Mouse (Mus musculus): ENCODE results near the gene Fam107b. TPM values are rescaled to one million over a fixed set of nuclear protein-coding genes. Genes with fewer than 3 reads are reported as not detected.

The Fam107b gene
- polyA plus RNA-seq, 1 experiment from 2014 or later = 41.2 TPM

DNA sequence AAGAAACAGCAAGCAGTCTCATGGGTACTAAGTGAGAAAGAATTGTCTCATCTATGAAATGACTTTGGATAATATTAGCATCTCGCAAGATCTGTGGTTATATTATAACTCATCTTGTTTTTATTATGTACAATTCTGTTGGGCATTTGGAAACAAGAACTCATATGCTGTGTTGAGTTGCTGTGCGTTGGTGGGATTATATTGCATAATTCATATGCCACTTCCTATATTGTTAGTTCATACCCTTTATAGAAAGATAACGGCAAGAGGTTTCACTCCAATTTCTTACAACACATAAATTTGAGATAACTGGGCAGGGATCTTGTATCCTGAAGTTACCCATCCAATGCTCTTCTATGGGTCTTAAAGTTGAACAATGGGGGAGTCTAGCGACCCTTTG, 75.5 kb downstream of the Fam107b start:
- H3K4me3 ChIP-seq (ENCODE audit: low read depth, low read length) = no peak overlapping the region
- no peak for ATAC-seq (ENCODE audit: insufficient read depth)
- H3K9me3 ChIP-seq (ENCODE audit: low read depth, low read length) = no peaks in the 10 kb centered on the region
- no peaks in the 10 kb centered on the region for H3K27me3 ChIP-seq (ENCODE audit: insufficient read depth, low read length)
- no peak overlapping the region for H3K27ac ChIP-seq (ENCODE audit: low read depth)
- H3K9ac ChIP-seq = no peak overlapping the region
- WGBS = 90% methylated on average over 4 of the region's 4 CpGs
- no peaks in the 10 kb centered on the region for H3K36me3 ChIP-seq (ENCODE audit: insufficient read depth)
- H3K4me2 ChIP-seq = no peak overlapping the region
- no peak for DNase-seq
- TF ChIP-seq CTCF (IDR thresholded peaks at IDR 0.05; ENCODE audit: low read depth) = no peak
- H3K4me1 ChIP-seq (ENCODE audit: insufficient read depth) = no peaks in the 10 kb centered on the region

DNA sequence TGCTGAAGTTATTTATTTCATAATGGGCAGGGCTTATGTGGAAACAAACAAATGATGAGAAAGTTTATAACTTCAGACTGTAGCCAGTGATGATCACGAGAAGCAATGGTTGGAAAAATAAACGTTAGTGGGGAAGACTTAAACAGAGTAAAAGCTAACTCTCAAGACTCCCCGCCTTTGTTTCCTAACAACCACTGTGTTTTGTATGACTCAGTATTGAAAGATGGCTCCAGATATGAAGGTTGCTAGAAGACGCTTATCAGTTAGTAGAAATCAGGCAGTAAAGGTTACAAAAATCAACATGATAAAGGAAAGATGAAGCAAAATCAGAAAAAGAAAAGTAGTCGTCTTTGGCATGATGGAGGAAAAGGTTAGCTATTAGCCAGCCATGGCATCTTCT, 78.9 kb downstream of the Fam107b start:
- no peaks in the 10 kb centered on the region for H3K9me3 ChIP-seq (ENCODE audit: low read depth, low read length)
- 46% methylated on average over 5 of the region's 5 CpGs for WGBS

DNA sequence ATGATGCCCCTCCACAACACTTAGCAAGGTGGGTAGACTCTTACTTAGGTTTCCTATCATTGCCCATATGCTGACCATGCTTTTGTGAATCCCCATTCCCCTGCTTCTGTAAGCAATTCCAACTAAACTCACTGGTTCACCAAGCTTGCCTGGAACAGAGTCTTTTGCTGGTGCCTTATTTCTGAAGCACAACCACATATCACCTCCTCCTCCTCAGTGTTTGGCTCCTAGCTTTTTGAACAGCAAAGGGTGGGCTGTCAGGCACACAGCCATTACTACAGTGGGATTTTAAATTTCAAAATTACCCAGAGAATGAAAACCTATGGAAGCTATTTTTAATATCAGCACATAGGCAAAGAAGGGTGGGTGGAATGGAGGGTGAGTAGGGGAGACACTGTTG, 84.3 kb downstream of the Fam107b start:
- ATAC-seq (ENCODE audit: insufficient read depth) = no peak
- Histone ChIP-seq H3K4me2 (no peak overlapping the region), H3K9me3 (ENCODE audit: low read depth, low read length) (no peaks in the 10 kb centered on the region), H3K9ac (no peak overlapping the region), H3K36me3 (ENCODE audit: insufficient read depth) (no peaks in the 10 kb centered on the region), H3K27ac (ENCODE audit: low read depth) (no peak overlapping the region), H3K4me3 (ENCODE audit: low read depth, low read length) (no peak overlapping the region), H3K27me3 (ENCODE audit: insufficient read depth, low read length) (no peaks in the 10 kb centered on the region), H3K4me1 (ENCODE audit: insufficient read depth) (peaks cover 10% of the 10 kb centered on the region)
- TF ChIP-seq CTCF (IDR thresholded peaks at IDR 0.05; ENCODE audit: low read depth) = no peak
- no peak for DNase-seq

More for the DNA sequence above, 78.9 kb downstream of the Fam107b start:
- no peak for DNase-seq
- Histone ChIP-seq H3K4me2 (no peak overlapping the region), H3K4me3 (ENCODE audit: low read depth, low read length) (no peak overlapping the region), H3K27ac (ENCODE audit: low read depth) (no peak overlapping the region), H3K9ac (no peak overlapping the region), H3K36me3 (ENCODE audit: insufficient read depth) (no peaks in the 10 kb centered on the region), H3K27me3 (ENCODE audit: insufficient read depth, low read length) (no peaks in the 10 kb centered on the region), H3K4me1 (ENCODE audit: insufficient read depth) (no peaks in the 10 kb centered on the region)
- no peak for TF ChIP-seq CTCF (IDR thresholded peaks at IDR 0.05; ENCODE audit: low read depth)
- ATAC-seq (ENCODE audit: insufficient read depth) = no peak

DNA sequence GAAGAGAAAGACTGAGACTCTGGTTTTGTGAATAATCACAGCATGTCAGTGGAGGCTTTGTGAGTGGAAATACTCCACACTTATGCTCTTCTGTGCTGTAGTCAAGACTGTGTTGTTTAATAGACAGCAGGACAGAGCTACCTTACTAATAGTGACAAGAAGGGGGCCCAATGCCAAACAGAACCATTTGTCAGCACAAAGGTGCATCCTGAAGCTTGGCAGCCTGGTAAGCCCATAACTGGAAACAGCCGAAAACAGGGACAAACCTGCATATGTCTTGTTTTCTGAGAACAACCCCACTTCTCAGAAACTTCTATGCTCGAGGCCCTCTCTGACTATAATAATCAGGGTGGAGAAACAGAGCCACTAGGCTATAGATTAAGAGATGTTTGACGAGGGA, 85.8 kb downstream of the Fam107b start:
- no peak overlapping the region for H3K9ac ChIP-seq
- H3K4me2 ChIP-seq = no peak overlapping the region
- 80% methylated on average over 3 of the region's 3 CpGs for WGBS
- H3K4me3 ChIP-seq (ENCODE audit: low read depth, low read length) = no peak overlapping the region
- ATAC-seq (ENCODE audit: insufficient read depth) (no peak), DNase-seq (no peak)
- no peak for TF ChIP-seq CTCF (IDR thresholded peaks at IDR 0.05; ENCODE audit: low read depth)
- no peaks in the 10 kb centered on the region for H3K36me3 ChIP-seq (ENCODE audit: insufficient read depth)
- H3K4me1 ChIP-seq (ENCODE audit: insufficient read depth) = peaks cover 10% of the 10 kb centered on the region
- H3K27me3 ChIP-seq (ENCODE audit: insufficient read depth, low read length) = no peaks in the 10 kb centered on the region
- no peak overlapping the region for H3K27ac ChIP-seq (ENCODE audit: low read depth)
- no peaks in the 10 kb centered on the region for H3K9me3 ChIP-seq (ENCODE audit: low read depth, low read length)

DNA sequence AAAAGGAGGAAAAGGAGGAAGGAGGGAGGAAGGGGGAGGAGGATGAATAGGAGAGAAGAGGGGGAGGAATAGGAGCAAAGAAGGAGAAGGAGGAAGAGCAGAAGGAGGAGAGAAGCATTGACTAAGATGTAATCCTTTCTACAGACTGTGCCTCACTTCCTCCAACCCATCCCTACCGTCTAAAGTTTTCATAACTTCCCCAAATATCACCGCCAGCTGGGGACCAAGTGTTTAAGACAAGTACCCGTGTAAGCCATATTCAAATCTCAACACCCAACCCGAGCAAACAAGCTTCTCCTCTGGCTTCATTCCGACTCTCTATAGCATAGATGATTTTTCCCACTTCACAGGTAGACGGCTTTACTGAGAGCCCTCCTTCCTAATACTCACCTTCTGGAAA, 86.5 kb downstream of the Fam107b start:
- DNase-seq = no peak
- no peak overlapping the region for H3K4me3 ChIP-seq (ENCODE audit: low read depth, low read length)
- no peak for ATAC-seq (ENCODE audit: insufficient read depth)
- WGBS = 74% methylated on average over 6 of the region's 6 CpGs
- no peaks in the 10 kb centered on the region for H3K27me3 ChIP-seq (ENCODE audit: insufficient read depth, low read length)
- no peaks in the 10 kb centered on the region for H3K9me3 ChIP-seq (ENCODE audit: low read depth, low read length)
- no peak overlapping the region for H3K9ac ChIP-seq
- H3K4me1 ChIP-seq (ENCODE audit: insufficient read depth) = peaks cover 10% of the 10 kb centered on the region
- no peaks in the 10 kb centered on the region for H3K36me3 ChIP-seq (ENCODE audit: insufficient read depth)
- no peak for TF ChIP-seq CTCF (IDR thresholded peaks at IDR 0.05; ENCODE audit: low read depth)
- no peak overlapping the region for H3K27ac ChIP-seq (ENCODE audit: low read depth)
- no peak overlapping the region for H3K4me2 ChIP-seq

DNA sequence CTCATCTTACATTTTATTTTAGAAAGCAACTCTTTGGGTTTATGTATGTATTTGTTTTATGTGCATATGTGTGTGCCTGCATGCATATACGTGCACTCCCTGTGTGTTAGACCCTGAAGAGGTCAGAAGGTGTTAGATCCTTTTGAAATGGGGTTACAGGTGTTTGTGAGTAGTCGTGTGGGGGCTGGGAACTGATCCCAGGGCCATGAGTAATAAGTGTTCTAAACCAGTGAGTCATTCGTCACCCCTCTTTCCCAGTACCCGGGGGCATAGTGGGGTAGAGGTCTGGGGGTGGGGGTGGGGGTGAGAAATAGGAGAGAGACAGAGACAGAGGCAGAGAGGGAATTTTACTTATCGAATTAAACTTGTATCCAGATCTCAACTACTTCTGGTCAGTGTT, 87.1 kb downstream of the Fam107b start:
- Histone ChIP-seq H3K36me3 (ENCODE audit: insufficient read depth) (no peaks in the 10 kb centered on the region), H3K4me1 (ENCODE audit: insufficient read depth) (peaks cover 10% of the 10 kb centered on the region), H3K27me3 (ENCODE audit: insufficient read depth, low read length) (no peaks in the 10 kb centered on the region), H3K9ac (no peak overlapping the region), H3K4me2 (no peak overlapping the region), H3K9me3 (ENCODE audit: low read depth, low read length) (no peaks in the 10 kb centered on the region), H3K4me3 (ENCODE audit: low read depth, low read length) (no peak overlapping the region), H3K27ac (ENCODE audit: low read depth) (no peak overlapping the region)
- WGBS = 77% methylated on average over 5 of the region's 5 CpGs
- DNase-seq (no peak), ATAC-seq (ENCODE audit: insufficient read depth) (no peak)
- no peak for TF ChIP-seq CTCF (IDR thresholded peaks at IDR 0.05; ENCODE audit: low read depth)

DNA sequence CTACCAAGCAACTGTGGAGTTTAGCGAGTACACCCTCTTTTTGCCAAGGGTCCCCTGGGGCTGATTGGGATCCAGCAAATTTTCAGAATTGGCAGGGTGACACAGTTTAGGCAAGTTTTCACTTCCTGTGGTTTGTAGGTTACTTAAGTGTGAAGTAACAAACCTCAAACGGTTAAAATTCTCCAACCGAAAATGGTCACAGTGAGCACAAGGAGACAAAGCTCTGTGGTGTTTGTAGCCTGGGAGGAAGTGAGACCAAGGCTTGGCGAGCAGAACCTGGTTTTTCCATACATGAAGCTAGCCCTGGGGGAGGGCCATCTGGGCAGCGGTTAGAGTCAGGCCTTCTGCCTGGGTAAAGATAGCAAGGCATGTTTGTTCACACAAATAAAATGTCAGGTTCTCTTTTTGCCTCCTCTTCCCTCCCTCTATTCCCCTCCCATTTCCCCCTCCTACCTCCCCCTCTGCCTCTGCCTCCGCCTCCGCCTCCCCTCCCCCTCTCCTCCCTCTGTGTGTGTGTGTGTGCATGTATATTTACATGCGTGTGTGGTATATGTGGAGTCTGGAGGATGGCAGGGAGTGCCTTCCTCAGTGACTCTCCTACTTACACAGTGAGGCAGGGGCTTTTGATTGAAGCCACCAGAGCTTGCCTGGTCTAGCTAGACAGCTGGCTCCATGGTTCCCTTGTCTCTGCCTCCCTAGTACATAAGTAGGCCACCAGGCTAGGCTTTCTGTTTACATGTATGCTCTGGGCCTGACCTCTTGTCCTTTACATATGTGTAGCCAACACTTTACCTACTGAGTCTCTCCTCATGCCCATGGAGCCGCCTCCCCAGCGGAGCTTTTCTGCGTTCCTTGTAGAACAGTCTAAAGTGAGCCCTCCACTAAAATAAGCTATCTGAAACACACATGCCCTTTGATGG, 87.8 kb downstream of the Fam107b start:
- DNase-seq = peak; percentile 46
- peak; percentile 59; the same call in 1 of the 2 replicates for ATAC-seq (ENCODE audit: insufficient read depth)
- Histone ChIP-seq H3K9me3 (ENCODE audit: low read depth, low read length) (no peaks in the 10 kb centered on the region), H3K9ac (no peak overlapping the region), H3K4me3 (ENCODE audit: low read depth, low read length) (no peak overlapping the region), H3K27me3 (ENCODE audit: insufficient read depth, low read length) (no peaks in the 10 kb centered on the region), H3K4me2 (no peak overlapping the region), H3K36me3 (ENCODE audit: insufficient read depth) (no peaks in the 10 kb centered on the region), H3K4me1 (ENCODE audit: insufficient read depth) (peaks cover 10% of the 10 kb centered on the region), H3K27ac (ENCODE audit: low read depth) (no peak overlapping the region)
- WGBS = 45% methylated on average over 11 of the region's 11 CpGs
- no peak for TF ChIP-seq CTCF (IDR thresholded peaks at IDR 0.05; ENCODE audit: low read depth)

All from lung, embryonic 14.5 days (tissue).